Mouse (Mus musculus) small intestine, adult 2 months (tissue): ENCODE measurements around the gene Esyt1.

ENCODE experiments used
- CTCF ChIP-seq: fragments of 200-500 bp; IDR thresholded peaks from 2 replicates; pipeline ENCODE4 v1.5.1; 2012; ENCODE audit warnings: low read depth, mild to moderate bottlenecking, control low read depth, inconsistent platforms, low read length, moderate library complexity, mixed read lengths; ENCODE audit not compliant: insufficient replicate concordance, insufficient read length; ENCODE audit errors: extremely low read depth
- POLR2A ChIP-seq: fragments of 200-500 bp; IDR thresholded peaks from 2 replicates; pipeline ENCODE4 v1.6.1; 2012; ENCODE audit warnings: low read depth, mild to moderate bottlenecking, control low read depth, inconsistent platforms, low read length, moderate library complexity

DNA sequence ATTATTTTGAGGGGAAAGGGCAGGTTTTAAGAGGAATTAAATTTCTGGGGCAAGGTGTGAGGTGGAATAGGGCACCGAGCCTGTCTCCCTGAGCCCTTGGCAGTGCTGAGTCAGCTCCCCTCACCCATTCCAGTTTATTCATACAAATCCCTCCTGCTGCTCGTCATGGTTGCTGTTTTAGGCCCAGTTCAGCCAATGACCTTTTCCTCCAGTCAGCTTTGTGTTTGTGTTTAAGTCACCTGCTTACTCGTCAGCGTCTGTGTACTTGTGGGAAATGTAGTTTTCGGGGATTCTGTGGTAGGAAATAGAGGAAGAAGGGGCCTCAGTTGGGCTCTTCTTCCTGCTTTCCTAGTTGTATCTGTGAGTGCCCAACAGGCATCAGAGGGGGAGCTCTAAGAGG lies 36.3 kb downstream of the Esyt1 start:
- TF ChIP-seq CTCF, result no peak
- TF ChIP-seq POLR2A, result no peak
